Mouse (Mus musculus) neural tube, embryonic 11.5 days (tissue): Measurements from ENCODE around the gene Uhrf1bp1. TPM values are rescaled to one million over a fixed set of nuclear protein-coding genes. Genes with fewer than 3 reads are reported as not detected.

ENCODE experiments used
- ATAC-seq: fragments of 200-750 bp; cut with Nextera tagmentation; 2 replicates; pipeline ENCODE4 v1.8.0; 2017; ENCODE audit warnings: moderate number of reproducible peaks, mild to moderate bottlenecking, moderate TSS enrichment, moderate library complexity; ENCODE audit not compliant: insufficient read depth, low FRiP score, low TSS enrichment
- DNase-seq: peaks from one replicate; pipeline ENCODE4 v3.0.0-alpha.2; 2015; ENCODE audit warnings: low spot score
- H3K27ac ChIP-seq: fragments of 300-500 bp; sonication (generic); 2 replicates; pipeline ENCODE4 v1.5.1; 2014; ENCODE audit warnings: low read depth, mild to moderate bottlenecking, low read length
- H3K27me3 ChIP-seq: fragments of 300-500 bp; sonication (generic); 2 replicates; pipeline ENCODE4 v1.6.1; 2014; ENCODE audit warnings: mild to moderate bottlenecking, low read length, mixed read lengths; ENCODE audit not compliant: control insufficient read depth, insufficient read depth
- H3K36me3 ChIP-seq: fragments of 300-500 bp; sonication (generic); 2 replicates; pipeline ENCODE4 v1.6.1; 2014; ENCODE audit warnings: mild to moderate bottlenecking, low read length, moderate library complexity, mixed read lengths; ENCODE audit not compliant: control insufficient read depth, insufficient read depth
- H3K4me1 ChIP-seq: fragments of 300-500 bp; sonication (generic); 2 replicates; pipeline ENCODE4 v1.6.1; 2014; ENCODE audit warnings: low read length, mixed read lengths; ENCODE audit not compliant: control insufficient read depth, insufficient read depth
- H3K4me2 ChIP-seq: fragments of 300-500 bp; sonication (generic); 2 replicates; pipeline ENCODE4 v1.6.1; 2014; ENCODE audit warnings: low read depth, mild to moderate bottlenecking, moderate library complexity
- H3K4me3 ChIP-seq: fragments of 300-500 bp; sonication (generic); 2 replicates; pipeline ENCODE4 v1.5.1; 2014; ENCODE audit warnings: low read depth, low read length
- H3K9ac ChIP-seq: fragments of 300-500 bp; sonication (generic); 2 replicates; pipeline ENCODE4 v1.6.1; 2014; ENCODE audit warnings: mild to moderate bottlenecking, low read length
- H3K9me3 ChIP-seq: fragments of 300-500 bp; sonication (generic); 2 replicates; pipeline ENCODE4 v1.6.1; 2016; ENCODE audit warnings: low read length; ENCODE audit not compliant: control insufficient read depth
- WGBS: fragments of 180-500 bp; shearing (Covaris S2); extraction: QIAGEN DNeasy Blood & Tissue Kit; methylation state at CpG from one replicate; pipeline ENCODE4 v1.1.7; 2014; 5-methylcytosine and 5-hydroxymethylcytosine counted together
- polyA plus RNA-seq: library from polyadenylated mRNA; unstranded; fragments of >200 nt; fragmentation: Nextera tagmentation; extraction: Ambion mirVana; gene quantifications from 2 replicates; pipeline ENCODE4 v1.2.1, GENCODE M21; 2014

Uhrf1bp1 gene
- polyA plus RNA-seq, 1 experiment from 2014 or later, result 7.6 TPM

DNA sequence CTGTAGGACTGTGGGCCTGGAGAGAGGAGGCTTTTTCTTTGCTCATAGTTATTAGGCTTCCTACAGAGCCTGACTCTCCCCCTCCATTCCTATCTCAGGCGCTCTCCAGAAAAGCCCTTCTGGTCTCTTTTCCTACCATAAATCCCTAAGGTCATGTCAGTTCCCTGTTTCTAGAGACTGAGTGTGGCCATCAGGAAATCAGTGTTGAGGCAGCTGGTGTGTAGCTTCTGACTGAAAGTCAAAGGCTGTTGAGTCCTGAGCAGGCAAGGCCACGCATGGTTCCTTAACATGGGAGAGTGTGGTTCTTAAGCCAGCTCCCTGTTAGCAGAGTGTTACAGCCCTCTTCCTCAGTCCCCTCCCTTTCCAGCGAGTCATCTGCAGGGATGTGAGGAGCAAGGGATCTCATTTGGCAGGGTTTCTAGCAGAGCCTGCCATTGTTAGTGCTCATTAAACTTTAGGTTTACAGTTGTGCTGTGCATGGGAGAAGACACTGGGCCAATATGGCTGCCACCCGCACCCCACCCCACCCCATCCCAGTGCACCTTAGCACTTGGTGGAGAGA is 80.9 kb downstream of the Uhrf1bp1 start:
- ATAC-seq (no peak), DNase-seq (no peak)
- peaks cover 4% of the 10 kb centered on the region; the same call in 1 of the 2 replicates for H3K4me1 ChIP-seq
- 80% methylated on average over 4 of the region's 4 CpGs for WGBS
- H3K4me3 ChIP-seq, result no peak overlapping the region
- H3K27me3 ChIP-seq, result no peaks in the 10 kb centered on the region
- H3K27ac ChIP-seq, result no peak overlapping the region
- H3K4me2 ChIP-seq, result no peak overlapping the region
- no peak overlapping the region for H3K9ac ChIP-seq
- no peaks in the 10 kb centered on the region for H3K36me3 ChIP-seq
- H3K9me3 ChIP-seq, result no peaks in the 10 kb centered on the region

DNA sequence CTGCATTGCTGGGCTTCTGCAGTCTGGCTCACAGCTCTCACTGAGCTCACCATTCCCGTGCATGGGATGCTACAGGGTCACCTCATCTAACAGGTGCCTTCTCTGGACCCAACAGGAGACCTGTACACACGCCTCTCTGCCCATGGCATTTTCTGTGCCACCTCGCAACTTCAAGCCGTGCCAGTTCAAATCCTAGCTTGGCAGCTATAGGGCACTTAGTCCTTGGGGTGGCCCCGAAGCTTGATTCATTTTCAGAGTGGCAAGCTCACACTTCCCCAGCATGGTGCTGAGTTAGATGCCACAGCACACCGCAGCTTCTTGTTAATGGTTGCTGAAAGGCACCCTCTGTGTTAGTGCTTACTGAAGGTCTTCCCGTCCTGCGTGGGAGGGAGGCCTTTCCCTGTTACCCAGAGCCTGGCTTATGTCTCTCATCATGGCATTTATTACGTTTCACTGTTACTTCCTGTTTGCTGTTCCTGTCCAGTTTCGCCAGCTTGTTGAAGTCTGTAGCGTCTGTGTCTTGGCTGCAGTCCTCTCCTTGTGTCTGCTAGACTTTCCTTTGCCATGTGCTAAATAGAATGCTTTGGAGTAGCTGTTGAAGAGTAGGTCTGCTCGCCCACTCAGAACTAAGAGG is 82.0 kb downstream of the Uhrf1bp1 start:
- no peaks in the 10 kb centered on the region for H3K36me3 ChIP-seq
- H3K27me3 ChIP-seq, result no peaks in the 10 kb centered on the region
- peaks cover 4% of the 10 kb centered on the region; the same call in 1 of the 2 replicates for H3K4me1 ChIP-seq
- no peak for DNase-seq
- no peak for ATAC-seq
- WGBS, result 86% methylated on average over 12 of the region's 12 CpGs
- H3K9ac ChIP-seq, result no peak overlapping the region
- no peaks in the 10 kb centered on the region for H3K9me3 ChIP-seq
- H3K4me3 ChIP-seq, result no peak overlapping the region
- H3K4me2 ChIP-seq, result no peak overlapping the region
- no peak overlapping the region for H3K27ac ChIP-seq

GRCm38 (mm10) chr17:27939028-27939427 is 82.8 kb downstream of the Uhrf1bp1 start:
- peaks cover 4% of the 10 kb centered on the region; the same call in 1 of the 2 replicates for H3K4me1 ChIP-seq
- DNase-seq, result no peak
- no peaks in the 10 kb centered on the region for H3K36me3 ChIP-seq
- H3K4me3 ChIP-seq, result no peak overlapping the region
- H3K27ac ChIP-seq, result no peak overlapping the region
- no peak overlapping the region for H3K9ac ChIP-seq
- no peaks in the 10 kb centered on the region for H3K9me3 ChIP-seq
- H3K27me3 ChIP-seq, result no peaks in the 10 kb centered on the region
- WGBS, result 78% methylated on average over 5 of the region's 5 CpGs
- no peak for ATAC-seq
- H3K4me2 ChIP-seq, result no peak overlapping the region

- no peaks in the 10 kb centered on the region for H3K27me3 ChIP-seq
- DNase-seq (no peak), ATAC-seq (no peak)
- H3K27ac ChIP-seq, result no peak overlapping the region
- H3K4me2 ChIP-seq, result no peak overlapping the region
- 26% methylated on average over 4 of the region's 4 CpGs for WGBS
- H3K36me3 ChIP-seq, result no peaks in the 10 kb centered on the region
- peaks cover 4% of the 10 kb centered on the region; the same call in 1 of the 2 replicates for H3K4me1 ChIP-seq
- H3K9me3 ChIP-seq, result no peaks in the 10 kb centered on the region
- no peak overlapping the region for H3K9ac ChIP-seq
- H3K4me3 ChIP-seq, result no peak overlapping the region
These were observed 84.1 kb downstream of the Uhrf1bp1 start for GRCm38 (mm10) chr17:27940352-27940751.

DNA sequence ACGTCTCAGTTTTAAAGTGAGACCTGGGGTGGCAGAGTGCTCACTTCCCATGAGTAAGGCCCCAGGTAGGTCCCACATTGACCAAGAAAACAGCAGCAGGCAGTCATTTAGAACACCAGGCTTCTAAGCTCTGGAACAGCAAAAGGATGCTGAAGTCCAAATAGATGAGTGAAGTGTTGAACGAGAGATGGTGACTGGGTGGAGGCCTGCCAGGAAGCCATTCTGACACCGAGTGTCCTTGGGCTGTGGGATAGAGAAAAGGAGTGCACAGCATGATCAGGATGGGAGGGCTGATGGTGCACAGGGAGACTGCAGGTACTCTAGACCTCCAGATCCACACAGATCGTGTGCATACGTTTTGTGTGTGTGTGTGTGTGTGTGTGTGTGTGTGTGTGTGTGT is 84.9 kb downstream of the Uhrf1bp1 start:
- Histone ChIP-seq H3K27ac (no peak overlapping the region), H3K9ac (no peak overlapping the region), H3K4me2 (no peak overlapping the region), H3K4me3 (no peak overlapping the region), H3K36me3 (no peaks in the 10 kb centered on the region), H3K9me3 (no peaks in the 10 kb centered on the region), H3K4me1 (peaks cover 4% of the 10 kb centered on the region; the same call in 1 of the 2 replicates), H3K27me3 (no peaks in the 10 kb centered on the region)
- WGBS, result 81% methylated on average over 5 of the region's 5 CpGs
- no peak for DNase-seq
- no peak for ATAC-seq

DNA sequence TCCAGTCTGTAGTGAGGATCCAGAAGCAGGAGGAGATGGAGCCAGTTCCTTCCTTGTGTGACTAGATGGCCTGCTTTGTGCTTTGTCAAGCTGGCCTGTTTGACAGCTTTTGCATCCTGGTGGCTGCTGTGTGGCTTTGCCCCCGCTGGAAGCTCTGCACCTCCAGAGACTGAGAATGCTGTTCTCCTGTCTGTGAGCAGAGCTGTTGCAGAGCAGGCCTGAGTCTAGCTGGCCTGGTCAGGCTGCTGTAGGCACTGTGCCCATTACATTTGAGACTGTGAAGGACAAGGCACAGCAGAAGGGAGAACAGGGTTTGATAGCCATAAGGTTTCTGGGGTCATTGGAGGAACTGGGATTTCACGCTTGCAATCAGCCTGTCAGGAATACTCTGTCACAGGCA is 85.5 kb downstream of the Uhrf1bp1 start:
- H3K4me2 ChIP-seq, result no peak overlapping the region
- peaks cover 4% of the 10 kb centered on the region; the same call in 1 of the 2 replicates for H3K4me1 ChIP-seq
- H3K27me3 ChIP-seq, result no peaks in the 10 kb centered on the region
- no peaks in the 10 kb centered on the region for H3K36me3 ChIP-seq
- WGBS, result 70% methylated on average over 2 of the region's 2 CpGs
- no peak overlapping the region for H3K27ac ChIP-seq
- no peaks in the 10 kb centered on the region for H3K9me3 ChIP-seq
- DNase-seq (no peak), ATAC-seq (no peak)
- H3K4me3 ChIP-seq, result no peak overlapping the region
- H3K9ac ChIP-seq, result no peak overlapping the region

DNA sequence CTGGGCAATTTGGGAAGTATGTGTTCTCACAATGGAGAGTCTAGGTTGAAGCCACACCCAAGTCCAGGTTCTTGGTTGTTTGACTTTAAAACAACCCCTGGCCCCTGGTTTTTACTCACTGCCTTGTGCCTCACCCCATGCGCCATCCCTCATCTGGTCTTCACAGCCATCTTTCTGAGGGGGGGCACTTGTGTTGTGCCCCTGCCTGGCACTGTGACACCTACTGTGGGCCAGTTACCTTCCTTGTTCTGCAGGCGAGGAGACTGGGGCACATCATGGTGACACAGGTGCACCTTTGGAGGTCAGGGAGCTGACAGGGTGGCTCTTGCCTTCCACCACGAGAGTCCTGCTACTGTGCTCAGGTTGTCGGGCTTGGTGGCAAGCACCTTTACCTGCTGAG is 85.9 kb downstream of the Uhrf1bp1 start:
- DNase-seq (no peak), ATAC-seq (no peak)
- H3K9ac ChIP-seq, result no peak overlapping the region
- H3K4me3 ChIP-seq, result no peak overlapping the region
- H3K9me3 ChIP-seq, result no peaks in the 10 kb centered on the region
- WGBS, result 84% methylated on average over 4 of the region's 4 CpGs
- H3K4me2 ChIP-seq, result no peak overlapping the region
- H3K27me3 ChIP-seq, result no peaks in the 10 kb centered on the region
- peaks cover 4% of the 10 kb centered on the region; the same call in 1 of the 2 replicates for H3K4me1 ChIP-seq
- H3K27ac ChIP-seq, result no peak overlapping the region
- no peaks in the 10 kb centered on the region for H3K36me3 ChIP-seq

DNA sequence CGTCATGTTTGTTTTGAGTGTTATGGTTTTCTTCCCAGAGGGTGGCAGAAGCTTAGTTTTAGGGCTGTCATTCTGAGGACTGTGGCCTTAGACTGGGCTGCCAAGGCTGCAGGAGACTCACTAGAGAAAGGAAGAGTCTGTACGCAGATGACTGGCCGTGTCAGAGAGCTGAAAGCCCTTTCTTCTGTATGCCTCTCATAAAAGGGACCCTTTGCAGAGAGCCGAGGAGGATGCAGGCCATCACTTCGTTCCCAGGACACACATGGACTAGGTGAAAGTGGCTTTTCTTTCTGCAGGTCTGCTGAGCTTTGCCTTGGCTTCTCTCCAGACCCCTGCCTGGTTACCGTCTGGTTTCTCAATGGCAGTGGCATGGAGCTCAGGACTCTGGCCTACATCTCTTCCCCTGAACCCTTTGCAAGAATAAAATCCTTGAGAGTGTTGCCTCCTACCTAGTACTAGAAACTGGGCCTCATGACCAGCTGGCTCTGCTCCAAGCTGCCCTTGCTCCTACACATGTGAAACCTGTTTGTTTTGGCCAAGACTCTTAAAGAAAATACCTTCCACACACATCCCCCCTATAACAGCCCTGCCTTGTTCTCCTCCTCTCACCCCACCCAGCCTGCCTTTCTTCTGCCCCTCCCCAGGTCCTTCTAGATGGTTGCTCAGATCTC is 89.4 kb downstream of the Uhrf1bp1 start:
- no peaks in the 10 kb centered on the region for H3K36me3 ChIP-seq
- H3K27me3 ChIP-seq, result no peaks in the 10 kb centered on the region
- H3K4me1 ChIP-seq, result no peaks in the 10 kb centered on the region
- H3K4me2 ChIP-seq, result no peak overlapping the region
- no peak overlapping the region for H3K27ac ChIP-seq
- no peak overlapping the region for H3K4me3 ChIP-seq
- ATAC-seq (no peak), DNase-seq (no peak)
- WGBS, result 64% methylated on average over 6 of the region's 6 CpGs
- H3K9ac ChIP-seq, result no peak overlapping the region
- H3K9me3 ChIP-seq, result no peaks in the 10 kb centered on the region

DNA sequence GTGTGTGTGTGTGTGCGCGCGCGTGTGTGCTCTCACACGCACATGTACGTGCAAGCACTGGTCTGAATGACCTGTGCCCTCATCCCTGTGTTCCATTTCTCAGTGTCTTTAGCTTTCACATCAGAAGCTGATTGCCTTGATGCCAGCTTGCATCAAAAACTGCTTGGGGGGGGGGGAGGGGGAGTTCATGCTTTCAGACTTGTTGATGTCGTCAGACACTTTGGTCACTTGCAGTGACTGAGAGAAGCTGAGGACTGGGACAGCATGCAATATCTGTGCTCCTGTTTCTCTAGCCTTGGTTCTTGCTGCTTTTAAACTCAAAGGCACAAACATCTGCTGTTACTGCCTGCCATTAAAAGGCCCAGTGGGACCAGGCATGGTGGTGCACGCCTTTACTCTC is 90.1 kb downstream of the Uhrf1bp1 start:
- DNase-seq, result no peak
- Histone ChIP-seq H3K4me3 (no peak overlapping the region), H3K9me3 (no peaks in the 10 kb centered on the region), H3K4me1 (no peaks in the 10 kb centered on the region), H3K27ac (no peak overlapping the region), H3K27me3 (no peaks in the 10 kb centered on the region), H3K9ac (no peak overlapping the region), H3K36me3 (no peaks in the 10 kb centered on the region), H3K4me2 (no peak overlapping the region)
- ATAC-seq, result no peak
- WGBS, result 89% methylated on average over 8 of the region's 8 CpGs
